Mouse (Mus musculus) heart, postnatal 14 days (tissue): ENCODE measurements around the gene Rita1. TPM values are rescaled to one million over a fixed set of nuclear protein-coding genes. Genes with fewer than 3 reads are reported as not detected.
A peak's percentile ranks its signal among the peaks of the same experiment; 100 is the strongest.

ENCODE experiments used
- DNase-seq, 2 experiments: peaks; one replicate each; pipeline ENCODE4 v3.0.0; 2021 to 2022
- intact Hi-C: fragments of 180-260 bp; cut with DNase I; formaldehyde crosslinking; loops from one replicate; pipeline ENCODE4 v1.15.1; 2025
- long read RNA-seq, 2 experiments: library from polyadenylated mRNA; stranded (forward); transcript quantifications; one replicate each; pipeline ENCODE4 v2.0.0; 2021
- total RNA-seq, 2 experiments: library from RNA; stranded (reverse); gene quantifications; 2 replicates each; pipeline ENCODE4 v1.2.3; 2021

Gene Rita1
- total RNA-seq: 10 to 100 TPM; 15.1 to 18.3 TPM
- long read RNA-seq, experiment 1, transcript Rita1-201 (3 exons, 1,573 nt): major isoform, 9 of 13 reads
- long read RNA-seq, experiment 1, partial matches to known transcripts: 1 of 13 reads
- long read RNA-seq, experiment 1, other reads (novel, unspliced or antisense): 1 of 13 reads
- long read RNA-seq, experiment 2, transcript Rita1-201 (3 exons, 1,573 nt): major isoform, 8 of 17 reads
- long read RNA-seq, experiment 2, partial matches to known transcripts: 4 of 17 reads
- long read RNA-seq, experiment 2, other reads (novel, unspliced or antisense): 1 of 17 reads

GRCm38 (mm10) chr5:120612442-120612821, at the start of gene Rita1, which contains the start of gene Ddx54:
Rita1 (minus strand) TSS chr5:120612589.
Ddx54 (plus strand) TSS chr5:120612739.
- intact Hi-C loops: no loop called here
- peak; percentile 97 for DNase-seq

DNA sequence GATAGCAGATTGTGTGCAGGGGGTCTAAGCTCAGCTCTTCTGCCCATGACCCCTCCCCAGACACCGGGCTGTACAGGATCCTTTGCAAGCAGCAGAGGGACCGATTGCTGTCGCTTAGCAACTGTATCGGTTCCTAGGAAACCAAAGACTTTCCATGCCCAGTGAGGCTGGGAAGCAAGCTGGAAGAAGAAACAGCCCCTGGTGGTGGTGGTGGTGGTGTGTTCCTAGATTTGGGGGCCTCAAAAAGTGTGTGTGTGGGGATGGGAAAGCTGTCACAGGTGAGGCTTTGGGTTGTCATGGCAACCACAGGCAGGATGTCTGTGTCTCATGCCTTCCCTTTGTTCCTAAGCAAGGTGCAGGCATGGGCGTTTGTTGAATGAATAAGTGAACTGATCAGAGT, 48.4 kb upstream of the Rita1 start:
- DNase-seq: no peak
- intact Hi-C loops: no loop called here

DNA sequence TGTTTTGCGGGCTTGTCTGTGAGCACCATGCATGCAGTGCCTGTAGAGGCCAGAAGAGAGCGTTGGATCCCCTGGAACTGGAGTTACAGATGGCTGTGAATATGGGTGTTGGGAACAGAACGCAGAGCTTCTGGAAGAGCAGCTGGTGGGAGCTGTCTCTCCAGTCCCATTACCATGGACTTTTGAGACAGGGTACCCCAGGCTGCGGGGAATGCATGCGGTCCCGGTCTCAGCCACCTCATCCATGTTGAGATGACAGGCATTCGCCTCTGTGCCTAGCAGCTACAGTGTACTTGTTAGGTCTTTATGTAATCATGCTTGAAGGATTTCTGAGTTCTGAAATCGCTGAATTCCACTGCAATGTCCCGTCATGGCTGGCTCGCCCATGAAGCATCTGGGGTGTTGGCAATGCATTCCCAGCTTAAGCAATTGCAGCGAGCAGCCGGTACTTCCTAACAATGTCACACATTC, 43.9 kb upstream of the Rita1 start:
- intact Hi-C loops: no loop called here
- DNase-seq: peak; percentile 22 to 47

DNA sequence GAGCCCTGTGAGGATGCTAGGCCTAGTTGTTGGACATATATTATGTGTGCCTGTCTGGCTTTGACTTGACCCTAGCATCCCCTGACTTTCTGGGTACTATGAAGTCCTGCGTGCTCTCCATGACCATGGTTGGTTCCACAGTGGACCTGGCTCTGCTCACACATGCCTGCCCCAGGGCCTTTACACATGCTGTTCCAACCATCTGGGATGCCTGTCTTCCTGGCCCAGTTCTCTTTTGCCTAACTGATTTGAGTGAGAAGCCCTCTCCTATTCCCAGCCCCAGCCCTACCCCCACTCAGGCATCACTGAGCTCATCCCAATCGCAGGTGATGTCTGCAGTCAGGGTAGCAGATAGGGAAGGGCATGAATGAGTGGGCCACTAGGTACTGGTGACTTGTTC, 41.5 kb upstream of the Rita1 start:
- intact Hi-C loops: no loop called here
- no peak for DNase-seq

- no peak for DNase-seq
- intact Hi-C loops: no loop called here
These were observed 40.7 kb upstream of the Rita1 start for GRCm38 (mm10) chr5:120652915-120653701.

DNA sequence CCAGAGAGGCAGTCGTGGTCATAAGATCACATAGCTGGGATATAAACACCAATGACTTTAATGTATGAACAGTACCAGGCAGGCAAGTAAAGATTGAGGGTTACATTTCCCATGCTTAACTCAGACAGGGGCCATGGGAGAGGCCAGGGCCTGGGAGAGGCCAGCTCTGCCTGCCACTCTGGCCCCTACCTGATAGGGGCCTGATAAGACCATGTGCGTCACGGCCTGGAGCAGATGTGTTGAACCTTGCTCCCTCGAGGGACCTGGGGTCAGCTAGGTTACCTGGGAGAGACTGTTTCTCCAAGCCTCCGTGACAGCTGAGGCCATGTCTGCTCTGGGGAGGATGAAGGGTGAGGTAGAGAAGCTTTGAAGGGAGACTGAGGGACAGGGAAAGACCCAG, 38.8 kb upstream of the Rita1 start:
- no peak for DNase-seq
- intact Hi-C loops: no loop called here

DNA sequence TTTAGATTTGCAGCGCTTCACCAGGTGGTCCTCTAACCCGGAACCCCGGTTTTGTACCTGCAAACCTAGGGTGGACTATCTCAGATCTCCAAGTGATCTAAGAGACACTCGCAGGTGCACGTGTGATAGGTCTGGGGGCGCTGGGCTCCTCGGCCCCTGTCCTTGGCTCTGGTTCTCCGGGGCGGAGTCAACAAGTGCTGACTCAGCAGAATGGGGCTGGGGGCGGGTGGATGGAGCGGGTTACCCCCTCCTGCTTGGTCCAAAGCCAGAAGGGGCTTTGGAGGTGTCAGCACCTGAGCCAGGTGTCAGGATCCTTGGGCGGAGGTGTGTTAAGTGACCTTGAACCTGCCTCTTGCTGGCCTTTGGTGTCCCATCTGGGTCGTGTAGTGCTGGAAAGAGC, 37.5 kb upstream of the Rita1 start:
- intact Hi-C loops: loop anchor here (2.0 kb wide), 1 partner anchor 29 kb away; no protein-coding TSS in a partner anchor

GRCm38 (mm10) chr5:120649374-120649933, 37.1 kb upstream of the Rita1 start:
- DNase-seq: no peak
- intact Hi-C loops: loop anchor here (2.0 kb wide), 1 partner anchor 29 kb away; no protein-coding TSS in a partner anchor

More for the DNA sequence above, 37.5 kb upstream of the Rita1 start:
- no peak for DNase-seq

GRCm38 (mm10) chr5:120648569-120649373, 36.4 kb upstream of the Rita1 start, which contains the start of gene Rasal1:
Rasal1 (plus strand) TSS chr5:120648812.
- DNase-seq: peak; percentile 41 to 55
- intact Hi-C loops: loop anchor here (2.0 kb wide), 1 partner anchor 28 kb away; no protein-coding TSS in a partner anchor

DNA sequence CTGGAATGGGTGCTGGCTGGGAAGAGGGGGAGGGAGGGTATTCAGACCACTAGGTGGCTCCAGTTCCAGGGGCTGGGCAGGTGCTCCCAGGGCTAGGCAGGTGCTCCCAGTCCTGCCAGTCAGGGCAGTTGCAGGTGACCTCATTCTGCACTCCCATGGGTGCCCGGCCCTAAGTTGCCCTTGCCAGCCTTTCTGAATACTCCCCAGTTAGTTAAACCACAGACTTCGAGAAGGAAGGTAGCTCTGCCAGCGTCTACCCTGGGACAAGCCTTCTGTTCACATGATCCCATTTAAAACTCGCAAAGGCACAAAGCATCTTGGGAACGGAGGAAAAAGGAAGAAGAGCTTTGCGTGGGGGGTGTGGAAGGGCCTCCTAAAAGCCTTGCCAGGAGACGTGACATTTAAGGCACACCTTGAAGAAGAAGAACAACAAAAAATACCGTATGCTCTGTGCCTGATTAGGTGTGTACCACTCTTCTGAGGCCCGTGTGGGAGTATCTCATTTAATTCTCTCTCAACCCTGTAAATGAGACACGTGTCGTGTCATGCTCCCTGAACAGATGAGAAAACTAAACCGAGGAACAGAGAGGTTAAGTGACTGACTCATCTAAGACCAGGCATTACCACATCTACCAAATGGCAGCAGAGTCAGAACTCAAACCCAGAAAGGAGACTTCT, 35.6 kb upstream of the Rita1 start:
- intact Hi-C loops: loop anchor here (2.0 kb wide), 1 partner anchor 27 kb away; no protein-coding TSS in a partner anchor
- no peak for DNase-seq

DNA sequence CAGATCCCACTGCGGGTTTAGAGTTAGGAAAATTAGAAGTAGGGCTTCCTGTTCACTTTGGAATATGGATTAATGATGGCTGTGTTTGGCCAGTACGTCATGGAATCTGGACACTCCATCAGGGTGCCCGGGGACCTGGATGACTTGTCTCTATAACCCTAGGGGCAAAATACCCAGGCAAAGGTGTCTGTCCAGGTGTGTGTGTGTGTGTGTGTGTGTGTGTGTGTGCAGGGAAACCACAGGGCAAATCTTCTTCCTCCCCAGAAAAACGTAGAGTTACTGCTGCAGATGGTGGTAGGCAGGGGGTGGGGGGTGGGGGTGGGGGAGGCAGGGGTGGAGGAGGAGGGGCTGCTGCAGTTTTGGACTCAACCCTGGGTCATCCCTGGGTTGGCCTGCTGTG, 35.0 kb upstream of the Rita1 start:
- intact Hi-C loops: no loop called here
- no peak for DNase-seq

GRCm38 (mm10) chr5:120645851-120646250, 33.5 kb upstream of the Rita1 start:
- no peak for DNase-seq
- intact Hi-C loops: no loop called here

GRCm38 (mm10) chr5:120644227-120644626, 31.8 kb upstream of the Rita1 start:
- intact Hi-C loops: no loop called here
- no peak for DNase-seq

GRCm38 (mm10) chr5:120643365-120644085, 31.1 kb upstream of the Rita1 start:
- no peak for DNase-seq
- intact Hi-C loops: no loop called here

GRCm38 (mm10) chr5:120640094-120640493, 27.7 kb upstream of the Rita1 start:
- intact Hi-C loops: no loop called here
- DNase-seq: no peak

- no peak for DNase-seq
- intact Hi-C loops: no loop called here
These were observed 23.2 kb upstream of the Rita1 start for GRCm38 (mm10) chr5:120635633-120636032.

DNA sequence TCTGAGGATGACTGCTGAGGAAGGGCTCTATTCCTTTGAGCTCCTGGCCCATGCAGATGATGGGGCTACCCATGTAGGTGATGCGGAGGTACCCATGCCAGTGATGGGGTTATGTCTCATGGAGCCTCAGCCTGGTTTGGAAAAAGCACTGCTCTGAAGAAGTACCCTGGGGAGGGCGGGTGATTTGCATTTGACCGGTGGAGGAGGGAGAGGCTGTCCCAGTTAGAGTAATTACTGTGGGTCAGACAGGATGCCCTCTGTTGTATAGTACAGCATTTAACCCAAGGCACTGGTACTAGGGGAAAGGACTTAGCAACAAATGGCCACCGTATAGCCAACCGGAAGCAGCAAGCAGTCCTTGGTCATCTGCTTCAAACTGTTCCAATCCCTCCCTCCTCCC, 22.5 kb upstream of the Rita1 start:
- no peak for DNase-seq
- intact Hi-C loops: no loop called here

GRCm38 (mm10) chr5:120634131-120634530, 21.7 kb upstream of the Rita1 start, which contains the start of gene Cfap73:
Cfap73 (minus strand) TSS chr5:120634235.
- intact Hi-C loops: no loop called here
- DNase-seq: no peak

- intact Hi-C loops: no loop called here
- DNase-seq: no peak
These were observed 19.5 kb upstream of the Rita1 start for GRCm38 (mm10) chr5:120631892-120632291.
